Mouse (Mus musculus) bone marrow macrophage, adult 2 months (primary cell): Measurements from ENCODE around the gene Prss33.

Experiments
- CTCF ChIP-seq: IDR thresholded peaks from 2 replicates; pipeline ENCODE4 v1.5.1; 2012; ENCODE audit warnings: low read depth, mild to moderate bottlenecking, low read length, moderate library complexity
- POLR2A ChIP-seq: IDR thresholded peaks from 2 replicates; pipeline ENCODE4 v1.6.1; 2012; ENCODE audit warnings: mild to moderate bottlenecking, low read depth, low read length, borderline replicate concordance

DNA sequence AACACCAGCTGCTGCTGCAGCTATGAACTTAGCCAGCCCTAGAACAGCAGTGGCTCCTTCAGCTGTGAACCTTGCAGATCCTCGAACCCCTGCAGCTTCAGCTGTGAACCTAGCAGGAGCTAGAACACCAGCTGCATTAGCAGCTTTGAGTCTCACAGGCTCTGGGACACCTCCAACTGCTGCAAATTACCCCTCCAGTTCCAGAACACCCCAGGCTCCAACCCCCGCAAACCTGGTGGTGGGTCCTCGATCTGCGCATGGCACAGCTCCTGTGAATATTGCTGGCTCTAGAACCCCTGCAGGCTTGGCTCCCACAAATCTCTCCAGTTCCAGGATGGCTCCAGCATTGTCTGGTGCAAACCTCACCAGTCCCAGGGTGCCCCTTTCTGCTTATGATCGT lies 15.1 kb downstream of the Prss33 start:
- TF ChIP-seq CTCF (no peak), POLR2A (no peak)
